Mouse (Mus musculus) left cerebral cortex, adult 18-20 months (tissue): ENCODE data around the gene Lrrc25. TPM values are rescaled to one million over a fixed set of nuclear protein-coding genes. Genes with fewer than 3 reads are reported as not detected.

Experiments used
- total RNA-seq, 2 experiments: library from RNA; stranded (reverse); gene quantifications; 2 replicates each; pipeline ENCODE4 v1.2.3; 2021

Lrrc25 gene
- total RNA-seq, 2 experiments from 2014 or later: 0.70 to 1.0 TPM

Other genes with a start within 250 kb of the Lrrc25 start
- gene Comp, start 242.6 kb upstream of the Lrrc25 start, total RNA-seq: under 1 TPM; 0.30 to 0.33 TPM
- gene Crtc1, start 176.6 kb upstream of the Lrrc25 start, total RNA-seq: 100 to 1,000 TPM; 152 to 154 TPM
- 10 to 100 TPM; 43.7 to 44.4 TPM for gene Klhl26, start 139.2 kb upstream of the Lrrc25 start, total RNA-seq
- 100 to 1,000 TPM; 295 to 296 TPM for gene Tmem59l, start 128.8 kb upstream of the Lrrc25 start, total RNA-seq
- gene Crlf1, start 123.0 kb upstream of the Lrrc25 start, total RNA-seq: 1 to 10 TPM; 1.5 to 2.8 TPM
- 100 to 1,000 TPM; 118 to 122 TPM for gene Rex1bd, start 109.4 kb upstream of the Lrrc25 start, total RNA-seq
- 100 to 1,000 TPM; 924 to 953 TPM for gene Uba52, start 105.4 kb upstream of the Lrrc25 start, total RNA-seq
- 100 to 1,000 TPM; 407 to 421 TPM for gene Fkbp8, start 88.4 kb upstream of the Lrrc25 start, total RNA-seq
- 10 to 100 TPM; 44.8 to 46.4 TPM for gene Kxd1, start 88.2 kb upstream of the Lrrc25 start, total RNA-seq
- gene Ell, start 76.7 kb upstream of the Lrrc25 start, total RNA-seq: 10 to 100 TPM; 19.0 to 21.6 TPM
- gene Isyna1, start 21.8 kb upstream of the Lrrc25 start, total RNA-seq: 10 to 100 TPM; 50.4 to 60.8 TPM
- 100 to 1,000 TPM; 250 to 264 TPM for gene Ssbp4, start 7.3 kb upstream of the Lrrc25 start, total RNA-seq
- gene Gdf15, start 16.3 kb downstream of the Lrrc25 start, total RNA-seq: not detected
- 10 to 100 TPM; 11.6 to 17.9 TPM for gene Pgpep1, start 44.2 kb downstream of the Lrrc25 start, total RNA-seq
- gene Lsm4, start 57.1 kb downstream of the Lrrc25 start, total RNA-seq: 10 to 100 TPM; 65.0 to 70.9 TPM
- 100 to 1,000 TPM; 221 to 289 TPM for gene Jund, start 82.8 kb downstream of the Lrrc25 start, total RNA-seq
- gene Iqcn, start 87.3 kb downstream of the Lrrc25 start, total RNA-seq: under 1 TPM; 0.09 to 0.16 TPM
- not detected for gene Gm3336, start 102.4 kb downstream of the Lrrc25 start, total RNA-seq
- gene Pde4c, start 107.6 kb downstream of the Lrrc25 start, total RNA-seq: 1 to 10 TPM; 1.6 to 3.4 TPM
- 100 to 1,000 TPM; 870 to 892 TPM for gene Rab3a, start 138.5 kb downstream of the Lrrc25 start, total RNA-seq
- 10 to 100 TPM; 31.3 to 31.4 TPM for gene Mpv17l2, start 144.8 kb downstream of the Lrrc25 start, total RNA-seq
- 100 to 1,000 TPM; 150 to 153 TPM for gene Pik3r2, start 160.6 kb downstream of the Lrrc25 start, total RNA-seq
- gene Mast3, start 188.9 kb downstream of the Lrrc25 start, total RNA-seq: 100 to 1,000 TPM; 317 to 334 TPM
- gene Il12rb1, start 192.3 kb downstream of the Lrrc25 start, total RNA-seq: under 1 TPM; 0.63 to 0.77 TPM
- gene Arrdc2, start 223.6 kb downstream of the Lrrc25 start, total RNA-seq: 10 to 100 TPM; 12.0 to 13.3 TPM
- 10 to 100 TPM; 17.4 to 19.3 TPM for gene Kcnn1, start 247.1 kb downstream of the Lrrc25 start, total RNA-seq